Mouse (Mus musculus) kidney, embryonic 16.5 days (tissue): ENCODE measurements around the gene Bnip3. TPM values are rescaled to one million over a fixed set of nuclear protein-coding genes. Genes with fewer than 3 reads are reported as not detected.

Experiments used
- ATAC-seq: fragments of 200-750 bp; cut with Nextera tagmentation; 2 replicates; pipeline ENCODE4 v1.8.0; 2017; ENCODE audit warnings: moderate TSS enrichment; ENCODE audit not compliant: low FRiP score, low TSS enrichment
- H3K27ac ChIP-seq: fragments of 300-500 bp; sonication (generic); 2 replicates; pipeline ENCODE4 v1.5.1; 2014; ENCODE audit warnings: low read length
- H3K27me3 ChIP-seq: fragments of 300-500 bp; sonication (generic); 2 replicates; pipeline ENCODE4 v1.6.1; 2014; ENCODE audit warnings: low read length, control low read depth, mixed read lengths; ENCODE audit not compliant: insufficient read depth
- H3K36me3 ChIP-seq: fragments of 300-500 bp; sonication (generic); 2 replicates; pipeline ENCODE4 v1.6.1; 2014; ENCODE audit warnings: low read length, control low read depth, mixed read lengths; ENCODE audit not compliant: insufficient read depth
- H3K4me1 ChIP-seq: fragments of 300-500 bp; sonication (generic); 2 replicates; pipeline ENCODE4 v1.6.1; 2014; ENCODE audit warnings: low read length, control low read depth, mixed read lengths; ENCODE audit not compliant: insufficient read depth
- H3K4me2 ChIP-seq: fragments of 300-500 bp; sonication (generic); replicated peaks from 2 replicates; pipeline ENCODE4 v1.6.1; 2014; ENCODE audit warnings: low read depth, low read length
- H3K4me3 ChIP-seq: fragments of 300-500 bp; sonication (generic); 2 replicates; pipeline ENCODE4 v1.5.1; 2014; ENCODE audit warnings: mild to moderate bottlenecking, low read length
- H3K9ac ChIP-seq: fragments of 300-500 bp; sonication (generic); replicated peaks from 2 replicates; pipeline ENCODE4 v1.6.1; 2014; ENCODE audit warnings: low read length
- H3K9me3 ChIP-seq: fragments of 300-500 bp; sonication (generic); 2 replicates; pipeline ENCODE4 v1.6.1; 2016; ENCODE audit warnings: low read length, control low read depth
- WGBS: fragments of 180-500 bp; shearing (Covaris S2); extraction: QIAGEN DNeasy Blood & Tissue Kit; methylation state at CpG from one replicate; pipeline ENCODE4 v1.1.7; 2014; 5-methylcytosine and 5-hydroxymethylcytosine counted together
- polyA plus RNA-seq: library from polyadenylated mRNA; unstranded; fragments of >200 nt; fragmentation: Nextera tagmentation; extraction: Ambion mirVana; gene quantifications from 2 replicates; pipeline ENCODE4 v1.2.1, GENCODE M21; 2015

Bnip3 gene
- polyA plus RNA-seq, 1 experiment from 2014 or later, result 115 TPM

- WGBS, result 6% methylated on average over 10 of the region's 10 CpGs
- ATAC-seq, result peak; percentile 53; the same call in 1 of the 2 replicates
Observed at GRCm38 (mm10) chr7:138908768-138909276, 497 bp downstream of the Bnip3 start.

GRCm38 (mm10) chr7:138907976-138908375 is 1.3 kb downstream of the Bnip3 start:
- WGBS, result 69% methylated on average over 5 of the region's 5 CpGs
- Histone ChIP-seq H3K9ac (0 out of 2 replicates have a peak overlapping the region, but pooled peaks have one; percentile 82), H3K27ac (no peak overlapping the region)

More at GRCm38 (mm10) chr7:138908768-138909276, 497 bp downstream of the Bnip3 start:
- Histone ChIP-seq H3K4me2 (peak overlapping the region; percentile 74), H3K9ac (peak overlapping the region; percentile 82), H3K27ac (peak overlapping the region; percentile 48), H3K36me3 (no peaks in the 10 kb centered on the region), H3K4me1 (peaks cover 41% of the 10 kb centered on the region), H3K9me3 (no peaks in the 10 kb centered on the region), H3K27me3 (no peaks in the 10 kb centered on the region), H3K4me3 (peak overlapping the region; percentile 66)

GRCm38 (mm10) chr7:138907043-138907442 is 2.3 kb downstream of the Bnip3 start:
- Histone ChIP-seq H3K27ac (0 out of 2 replicates have a peak overlapping the region, but pooled peaks have one; percentile 12), H3K9ac (peak overlapping the region; percentile 36), H3K4me1 (peaks cover 46% of the 10 kb centered on the region), H3K27me3 (no peaks in the 10 kb centered on the region), H3K9me3 (no peaks in the 10 kb centered on the region), H3K36me3 (no peaks in the 10 kb centered on the region), H3K4me3 (peak overlapping the region; percentile 25), H3K4me2 (peak overlapping the region; percentile 48)
- no peak for ATAC-seq
- WGBS, result 8% methylated on average over 7 of the region's 7 CpGs

More at GRCm38 (mm10) chr7:138907976-138908375, 1.3 kb downstream of the Bnip3 start:
- Histone ChIP-seq H3K36me3 (no peaks in the 10 kb centered on the region), H3K9me3 (no peaks in the 10 kb centered on the region), H3K27me3 (no peaks in the 10 kb centered on the region), H3K4me1 (peaks cover 46% of the 10 kb centered on the region), H3K4me3 (peak overlapping the region; percentile 66), H3K4me2 (peak overlapping the region; percentile 74)
- no peak for ATAC-seq

- Histone ChIP-seq H3K36me3 (no peaks in the 10 kb centered on the region), H3K27ac (no peak overlapping the region), H3K9ac (peak overlapping the region; percentile 36), H3K4me2 (peak overlapping the region; percentile 48), H3K27me3 (no peaks in the 10 kb centered on the region), H3K4me1 (peaks cover 46% of the 10 kb centered on the region), H3K4me3 (peak overlapping the region; percentile 25; the same call in 1 of the 2 replicates), H3K9me3 (no peaks in the 10 kb centered on the region)
- 88% methylated on average over 1 of the region's 1 CpGs for WGBS
- no peak for ATAC-seq
Observed at GRCm38 (mm10) chr7:138906441-138906840, 2.9 kb downstream of the Bnip3 start.

- Histone ChIP-seq H3K27me3 (no peaks in the 10 kb centered on the region), H3K9me3 (no peaks in the 10 kb centered on the region), H3K4me1 (peaks cover 37% of the 10 kb centered on the region), H3K4me2 (0 out of 2 replicates have a peak overlapping the region, but pooled peaks have one; percentile 16), H3K36me3 (no peaks in the 10 kb centered on the region), H3K27ac (peak overlapping the region; percentile 83), H3K9ac (0 out of 2 replicates have a peak overlapping the region, but pooled peaks have one; percentile 1), H3K4me3 (no peak overlapping the region)
- ATAC-seq, result peak; percentile 37; the same call in 1 of the 2 replicates
- 25% methylated on average over 7 of the region's 7 CpGs for WGBS
Observed at GRCm38 (mm10) chr7:138903886-138904435, 5.4 kb downstream of the Bnip3 start.

GRCm38 (mm10) chr7:138898743-138899142 is 10.6 kb downstream of the Bnip3 start:
- Histone ChIP-seq H3K36me3 (peaks cover 19% of the 10 kb centered on the region), H3K27me3 (no peaks in the 10 kb centered on the region), H3K4me1 (peaks cover 5% of the 10 kb centered on the region), H3K9ac (no peak overlapping the region), H3K9me3 (no peaks in the 10 kb centered on the region), H3K4me2 (no peak overlapping the region), H3K4me3 (no peak overlapping the region), H3K27ac (no peak overlapping the region)
- 87% methylated on average over 4 of the region's 4 CpGs for WGBS
- ATAC-seq, result no peak

GRCm38 (mm10) chr7:138898122-138898521 is 11.2 kb downstream of the Bnip3 start:
- 58% methylated on average over 2 of the region's 2 CpGs for WGBS
- H3K9ac ChIP-seq, result no peak overlapping the region
- H3K4me2 ChIP-seq, result no peak overlapping the region
- no peak for ATAC-seq
- no peak overlapping the region for H3K27ac ChIP-seq
- H3K4me3 ChIP-seq, result no peak overlapping the region
- no peaks in the 10 kb centered on the region for H3K9me3 ChIP-seq
- H3K4me1 ChIP-seq, result 0 out of 2 replicates have a peak, but pooled peaks cover under 1% of the 10 kb centered on the region
- H3K36me3 ChIP-seq, result peaks cover 19% of the 10 kb centered on the region
- no peaks in the 10 kb centered on the region for H3K27me3 ChIP-seq

GRCm38 (mm10) chr7:138885365-138886289 is 23.7 kb downstream of the Bnip3 start:
- Histone ChIP-seq H3K9me3 (no peaks in the 10 kb centered on the region), H3K9ac (no peak overlapping the region), H3K4me2 (no peak overlapping the region), H3K4me3 (no peak overlapping the region), H3K27ac (no peak overlapping the region), H3K36me3 (peaks cover 27% of the 10 kb centered on the region), H3K27me3 (no peaks in the 10 kb centered on the region), H3K4me1 (no peaks in the 10 kb centered on the region)
- no peak; the same call in 1 of the 2 replicates for ATAC-seq
- WGBS, result 82% methylated on average over 13 of the region's 13 CpGs

- Histone ChIP-seq H3K36me3 (peaks cover 45% of the 10 kb centered on the region), H3K4me1 (no peaks in the 10 kb centered on the region), H3K27ac (no peak overlapping the region), H3K9ac (no peak overlapping the region), H3K27me3 (no peaks in the 10 kb centered on the region), H3K9me3 (no peaks in the 10 kb centered on the region), H3K4me2 (no peak overlapping the region), H3K4me3 (no peak overlapping the region)
- ATAC-seq, result no peak
- 94% methylated on average over 3 of the region's 3 CpGs for WGBS
Observed at GRCm38 (mm10) chr7:138883724-138884123, 25.6 kb downstream of the Bnip3 start.
